Mouse (Mus musculus) 3134 (cell line): ENCODE measurements around the gene Tnfrsf25.

ENCODE experiments used
- DNase-seq: peaks from one replicate; pipeline ENCODE4 v3.0.0-alpha.2; 2011; ENCODE audit warnings: low spot score; ENCODE audit not compliant: insufficient read length; ENCODE audit errors: extremely low read depth

Gene Tnfrsf25

GRCm38 (mm10) chr4:152115921-152116612 is at the start of gene Tnfrsf25:
Gene Tnfrsf25, plus strand, starts transcription at chr4:152115934.
- DNase-seq = no peak

DNA sequence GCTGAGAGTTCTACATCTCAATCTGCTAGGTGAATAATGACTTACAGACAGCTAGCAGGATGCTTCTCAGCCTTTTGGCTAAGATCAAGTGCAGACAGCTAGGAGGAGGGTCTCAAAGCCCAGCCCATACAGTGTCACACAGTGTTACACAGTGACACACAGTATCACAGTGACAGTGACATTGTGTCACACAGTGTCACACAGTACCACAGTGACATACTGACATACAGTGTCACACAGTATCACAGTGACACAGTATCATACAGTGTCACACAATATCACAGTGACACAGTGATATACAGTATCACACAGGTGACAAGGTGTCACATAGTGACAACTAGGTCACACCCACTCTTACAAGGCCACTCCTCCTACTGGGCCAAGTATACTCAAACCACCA is 48.5 kb upstream of the Tnfrsf25 start:
- no peak for DNase-seq

DNA sequence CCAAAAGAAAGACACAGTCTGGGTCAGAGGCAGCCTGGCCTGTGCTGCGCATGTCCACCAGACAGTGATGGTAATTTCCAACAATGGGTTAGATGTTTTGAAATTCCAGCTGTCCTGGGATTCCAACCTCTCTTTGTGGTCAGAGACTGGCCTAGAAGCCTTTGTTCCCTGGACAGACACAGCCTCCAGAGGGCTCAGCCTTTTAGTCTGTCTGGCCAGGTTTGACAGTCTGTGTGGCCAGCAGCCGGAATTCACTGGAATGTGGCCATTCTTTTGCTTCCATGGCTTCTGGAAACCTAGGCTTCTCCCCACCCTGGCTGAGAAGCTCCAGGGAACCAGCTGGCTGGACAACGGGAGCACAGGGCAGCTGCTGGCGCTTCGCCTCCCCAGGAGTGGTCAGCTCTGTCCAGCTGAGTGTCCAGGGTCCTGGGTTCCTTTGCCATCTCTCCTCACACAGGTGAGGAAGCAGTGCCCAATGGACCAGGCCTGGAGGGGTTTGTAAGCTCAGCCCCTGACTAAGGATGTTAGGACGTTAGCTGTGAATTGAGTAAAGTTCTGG is 47.5 kb upstream of the Tnfrsf25 start:
- DNase-seq = peak; percentile 31

- DNase-seq = no peak
These were observed 46.5 kb upstream of the Tnfrsf25 start for GRCm38 (mm10) chr4:152069245-152069644.

GRCm38 (mm10) chr4:152070494-152071396 is 45.0 kb upstream of the Tnfrsf25 start:
- DNase-seq = peak; percentile 74

GRCm38 (mm10) chr4:152072121-152072601 is 43.6 kb upstream of the Tnfrsf25 start, which contains the start of gene Plekhg5:
Gene Plekhg5, plus strand, starts transcription at chr4:152072498.
- no peak for DNase-seq

GRCm38 (mm10) chr4:152072655-152073054 is 43.1 kb upstream of the Tnfrsf25 start:
- no peak for DNase-seq

- no peak for DNase-seq
These were observed 42.0 kb upstream of the Tnfrsf25 start for GRCm38 (mm10) chr4:152073715-152074114.

DNA sequence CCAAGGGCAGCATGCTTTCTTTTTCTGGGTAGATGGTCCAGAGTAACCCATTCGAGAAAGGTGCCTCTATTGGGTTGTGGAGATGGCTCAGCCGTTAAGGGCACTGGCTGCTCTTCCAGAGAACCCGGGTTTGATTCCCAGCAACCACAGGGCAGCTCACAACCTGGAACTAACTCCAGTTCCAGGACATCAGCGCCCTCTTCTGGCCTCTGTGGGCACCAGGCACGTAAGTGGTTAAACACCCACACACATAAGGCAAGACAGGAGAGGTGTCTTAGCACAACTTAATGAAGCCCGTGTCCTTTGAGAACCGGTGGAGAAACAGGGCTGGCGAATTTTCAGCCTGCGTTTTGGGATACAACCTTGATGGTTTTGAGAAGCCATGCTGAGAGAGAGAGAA is 41.2 kb upstream of the Tnfrsf25 start:
- no peak for DNase-seq

DNA sequence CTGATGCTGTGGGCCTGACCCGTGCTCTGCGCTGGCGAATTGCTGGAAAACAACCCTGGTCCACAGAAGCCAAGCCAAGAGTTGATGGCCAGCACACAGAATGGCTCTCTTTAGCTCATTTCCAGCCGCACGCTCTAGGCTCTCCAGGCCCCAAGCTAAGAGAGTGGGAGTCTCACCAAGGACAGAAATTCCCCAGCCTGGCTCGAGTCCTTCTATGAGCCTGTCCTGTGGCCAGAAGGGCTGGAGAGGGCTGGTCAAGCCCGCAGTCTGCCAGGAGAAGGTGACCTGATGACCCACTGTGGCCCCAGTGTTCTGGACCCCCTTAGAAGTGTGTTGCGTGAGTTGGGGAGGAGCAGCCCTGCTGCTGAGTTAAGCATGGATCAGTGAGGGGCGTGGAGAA is 38.5 kb upstream of the Tnfrsf25 start:
- no peak for DNase-seq

DNA sequence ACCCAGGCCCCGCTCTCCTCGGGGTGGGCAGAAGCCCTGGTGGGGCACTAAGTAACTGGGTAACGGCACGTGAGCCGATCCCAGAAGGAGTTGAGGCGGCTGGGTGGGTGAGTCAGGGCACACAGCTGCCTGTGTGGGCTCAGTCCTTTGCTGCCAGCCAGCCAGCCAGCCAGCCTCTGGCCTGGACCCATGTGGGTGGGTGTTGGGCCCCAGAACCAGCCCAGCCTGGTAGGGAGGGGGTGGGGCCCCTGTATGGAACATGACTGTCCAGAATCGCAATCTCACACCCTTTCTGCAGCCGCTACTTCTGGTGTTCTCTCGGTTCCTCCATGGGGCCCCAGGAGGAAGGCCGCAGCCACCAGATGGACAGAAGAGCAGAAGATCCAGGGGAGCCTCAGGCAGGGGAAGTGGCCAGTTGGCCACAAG is 37.6 kb upstream of the Tnfrsf25 start:
- DNase-seq = peak; percentile 73

- DNase-seq = no peak
These were observed 36.5 kb upstream of the Tnfrsf25 start for GRCm38 (mm10) chr4:152079261-152079660.

- peak; percentile 34 for DNase-seq
These were observed 35.8 kb upstream of the Tnfrsf25 start for GRCm38 (mm10) chr4:152079931-152080330.

GRCm38 (mm10) chr4:152083611-152084220 is 32.0 kb upstream of the Tnfrsf25 start:
- DNase-seq = peak; percentile 59

DNA sequence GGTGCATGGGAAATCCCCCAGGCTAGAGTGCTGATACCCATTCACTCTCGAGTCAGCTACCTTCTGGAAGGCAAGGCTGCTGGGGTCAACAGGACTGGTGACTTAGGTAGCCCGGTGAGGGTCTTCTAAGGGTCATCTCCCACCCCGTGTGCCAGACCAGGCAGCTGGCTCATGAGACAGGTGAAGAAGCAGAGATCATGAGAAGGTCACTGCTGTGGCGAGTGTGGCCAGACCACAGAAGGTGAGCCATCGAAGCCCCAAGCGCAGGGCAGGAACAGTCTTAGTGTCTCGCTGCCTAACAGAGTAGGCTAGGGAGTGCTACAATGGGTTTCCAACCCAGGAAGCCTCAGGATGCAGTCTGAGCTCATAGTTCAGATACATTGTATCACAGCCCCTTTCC is 31.1 kb upstream of the Tnfrsf25 start:
- no peak for DNase-seq

DNA sequence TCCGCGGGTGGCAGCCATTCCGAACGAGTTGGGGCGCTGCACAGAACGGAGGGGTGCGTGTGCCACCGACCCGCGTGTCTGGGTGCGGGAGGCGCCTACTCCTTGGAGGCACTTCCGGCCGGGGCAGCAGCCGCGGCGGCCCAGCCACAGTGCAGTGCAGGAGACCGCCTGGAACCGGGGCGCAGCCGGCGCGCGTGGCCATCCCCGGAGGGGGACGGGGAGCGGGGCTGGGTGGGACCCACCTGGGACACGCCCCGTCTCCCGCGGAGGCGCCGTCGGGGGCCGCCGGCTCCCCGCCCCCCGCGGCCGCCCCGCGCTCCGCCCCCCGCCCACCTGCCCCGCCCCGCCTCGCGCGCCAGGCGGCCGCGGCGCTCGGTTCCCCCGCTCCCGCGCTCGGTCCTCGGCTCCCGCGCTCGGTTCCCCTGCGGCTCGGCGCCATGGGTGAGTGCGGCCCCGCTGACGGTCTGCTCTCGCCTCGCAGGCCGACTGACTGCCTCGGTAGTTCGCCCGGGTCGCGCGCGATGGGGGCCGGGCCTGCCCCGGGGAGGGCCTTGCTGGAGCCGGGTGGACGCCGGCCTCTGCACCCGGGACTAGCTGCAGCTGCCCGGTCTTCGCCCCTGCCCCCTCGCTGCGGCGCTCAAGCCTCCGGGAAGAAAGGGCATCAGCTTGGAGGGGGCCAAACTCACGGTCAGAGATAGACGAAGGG is 29.1 kb upstream of the Tnfrsf25 start:
- peak; percentile 58 for DNase-seq

GRCm38 (mm10) chr4:152087211-152088081 is 28.3 kb upstream of the Tnfrsf25 start:
- DNase-seq = no peak

- DNase-seq = no peak
These were observed 27.6 kb upstream of the Tnfrsf25 start for GRCm38 (mm10) chr4:152088133-152088532.

DNA sequence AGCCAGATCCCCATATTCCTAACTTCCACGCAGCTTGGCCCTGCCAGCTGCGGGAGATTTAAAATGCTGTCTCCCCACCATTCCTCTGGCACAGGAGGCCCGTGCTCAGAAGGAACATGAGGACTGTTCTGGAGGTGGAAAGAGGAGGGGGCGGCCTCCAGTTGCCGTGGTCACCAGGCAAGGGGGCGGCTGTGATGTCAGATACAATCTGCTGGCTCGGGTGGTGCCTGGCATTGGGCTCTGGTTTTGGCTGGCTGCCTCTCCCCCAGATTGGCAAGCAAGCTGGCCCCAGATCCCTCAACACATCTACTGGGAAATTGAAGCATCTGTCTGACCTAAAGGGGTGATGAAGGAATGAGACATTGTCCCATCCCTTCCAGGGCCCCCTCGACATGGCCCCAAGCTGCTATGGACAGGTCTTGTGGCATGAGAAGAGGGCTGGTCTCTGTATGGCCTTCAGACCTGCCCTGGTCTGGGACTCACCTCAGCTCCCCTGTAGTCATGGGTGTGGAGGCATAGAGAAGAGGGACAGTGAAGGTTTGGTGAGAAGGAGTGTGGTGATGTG is 27.1 kb upstream of the Tnfrsf25 start:
- no peak for DNase-seq
